Mouse (Mus musculus) forebrain, embryonic 12.5 days (tissue): ENCODE data around the gene Psmb10. TPM values are rescaled to one million over a fixed set of nuclear protein-coding genes. Genes with fewer than 3 reads are reported as not detected.
"Not testable (repeated sequence)": the region's sequence is repeated elsewhere in the genome, so short reads cannot be mapped to it uniquely, and the experiment has no call there.

ENCODE experiments used
- ATAC-seq: fragments of 200-750 bp; cut with Nextera tagmentation; 2 replicates; pipeline ENCODE4 v1.8.0; 2017; ENCODE audit warnings: moderate TSS enrichment; ENCODE audit not compliant: low FRiP score
- H3K27ac ChIP-seq: fragments of 300-500 bp; sonication (generic); 2 replicates; pipeline ENCODE4 v1.5.1; 2016; ENCODE audit warnings: mild to moderate bottlenecking
- H3K27me3 ChIP-seq: fragments of 300-500 bp; sonication (generic); 2 replicates; pipeline ENCODE4 v1.6.1; 2016; ENCODE audit warnings: mild to moderate bottlenecking
- H3K36me3 ChIP-seq: fragments of 300-500 bp; sonication (generic); replicated peaks from 2 replicates; pipeline ENCODE4 v1.6.1; 2016; ENCODE audit warnings: mild to moderate bottlenecking
- H3K4me1 ChIP-seq: fragments of 300-500 bp; sonication (generic); 2 replicates; pipeline ENCODE4 v1.6.1; 2016
- H3K4me2 ChIP-seq: fragments of 300-500 bp; sonication (generic); 2 replicates; pipeline ENCODE4 v1.6.1; 2016; ENCODE audit warnings: mild to moderate bottlenecking, moderate library complexity
- H3K4me3 ChIP-seq: fragments of 300-500 bp; sonication (generic); replicated peaks from 2 replicates; pipeline ENCODE4 v1.5.1; 2016; ENCODE audit warnings: mild to moderate bottlenecking
- H3K9ac ChIP-seq: fragments of 300-500 bp; sonication (generic); 2 replicates; pipeline ENCODE4 v1.6.1; 2016; ENCODE audit warnings: mild to moderate bottlenecking
- H3K9me3 ChIP-seq: fragments of 300-500 bp; sonication (generic); 2 replicates; pipeline ENCODE4 v1.6.1; 2016
- WGBS: fragments of 180-500 bp; shearing (Covaris S2); methylation state at CpG from one replicate; pipeline ENCODE4 v1.1.7; 2016; 5-methylcytosine and 5-hydroxymethylcytosine counted together
- polyA plus RNA-seq: library from polyadenylated mRNA; unstranded; fragments of >200 nt; fragmentation: Nextera tagmentation; extraction: Ambion mirVana; gene quantifications from 2 replicates; pipeline ENCODE4 v1.2.1, GENCODE M21; 2016

Psmb10 gene
- polyA plus RNA-seq: 18.9 and 22.8 TPM in 2 replicates

DNA sequence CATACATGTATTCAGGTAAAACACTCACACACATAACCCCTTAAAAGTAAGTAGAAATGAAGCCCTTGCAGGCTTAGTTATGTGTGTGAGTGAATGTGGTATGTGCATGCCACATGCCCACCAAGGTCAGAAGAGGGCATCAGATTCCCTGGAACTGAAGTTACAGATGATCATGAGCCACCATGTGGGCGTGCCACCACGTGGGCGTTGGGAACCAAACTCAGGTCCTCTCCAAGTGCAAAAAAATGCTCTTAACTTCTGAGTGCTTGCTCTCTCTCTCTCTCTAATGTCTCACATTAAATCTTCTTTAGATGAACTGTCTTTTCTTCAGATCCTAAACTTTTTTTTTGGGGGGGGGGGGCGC, at the start of gene Psmb10:
Gene Psmb10 (minus strand): TSS at position 139 of the 364 bp plus-strand sequence.
- Histone ChIP-seq H3K9me3 (no peaks in the 10 kb centered on the region), H3K4me3 (peak within 1 kb of the TSS; percentile 71)
- WGBS: 44% methylated on average over 4 of the region's 4 CpGs

DNA sequence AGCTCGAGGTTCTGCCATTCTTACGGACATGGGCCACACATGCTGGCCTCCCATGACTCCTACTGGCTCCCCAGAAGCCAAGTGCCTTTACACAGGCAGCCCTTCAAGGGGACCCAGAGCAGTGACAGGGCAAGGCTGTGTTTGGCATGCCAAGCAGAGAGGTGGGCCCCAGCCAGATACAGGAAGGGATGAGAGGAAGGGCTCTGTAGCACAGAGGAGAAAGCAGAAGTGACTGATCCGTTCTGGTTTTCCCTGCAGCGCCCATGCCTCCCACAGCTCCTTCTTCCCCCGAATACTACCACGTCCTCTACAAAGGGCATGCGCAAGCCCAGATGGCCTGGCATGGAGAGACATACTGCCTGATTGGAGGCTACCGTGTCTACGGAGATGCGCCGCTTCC, 45.2 kb upstream of the Psmb10 start:
- not testable (repeated sequence) for H3K27ac ChIP-seq, H3K36me3 ChIP-seq, H3K9ac ChIP-seq, H3K27me3 ChIP-seq, H3K4me1 ChIP-seq, ATAC-seq, H3K9me3 ChIP-seq, H3K4me2 ChIP-seq, H3K4me3 ChIP-seq
- 84% methylated on average over 11 of the region's 11 CpGs for WGBS

More for the DNA sequence above, at the start of gene Psmb10:
- no peak for ATAC-seq
- H3K4me2 ChIP-seq: peak within 1 kb of the TSS; percentile 99
- peaks cover 22% of the 10 kb centered on the region for H3K4me1 ChIP-seq
- no peaks in the 10 kb centered on the region for H3K27me3 ChIP-seq
- peak within 1 kb of the TSS; percentile 79 for H3K27ac ChIP-seq
- H3K9ac ChIP-seq: peak within 1 kb of the TSS; percentile 80
- H3K36me3 ChIP-seq: no peaks in the 10 kb centered on the region

DNA sequence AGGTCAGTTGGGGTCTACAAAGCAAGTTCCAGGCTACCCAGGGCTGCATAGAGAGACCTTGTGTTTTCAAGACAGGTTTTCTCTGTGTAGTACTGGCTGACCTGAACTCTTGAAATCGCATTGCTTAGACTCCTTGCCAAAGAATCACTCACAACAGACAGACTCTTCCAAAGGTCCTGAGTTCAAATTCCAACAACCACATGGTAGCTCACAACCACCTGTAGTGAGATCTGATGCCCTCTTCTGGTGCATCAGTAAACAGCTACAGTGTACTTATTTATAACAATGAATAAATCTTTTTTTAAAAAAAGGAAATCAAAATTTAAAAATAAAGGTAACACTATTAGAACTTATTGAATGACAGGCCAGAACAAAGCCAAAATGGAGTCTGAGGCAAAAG, 42.9 kb upstream of the Psmb10 start:
- Histone ChIP-seq H3K27ac (no peak overlapping the region), H3K4me3 (no peak overlapping the region), H3K27me3 (no peaks in the 10 kb centered on the region), H3K9ac (no peak overlapping the region), H3K36me3 (no peaks in the 10 kb centered on the region), H3K4me1 (no peaks in the 10 kb centered on the region), H3K9me3 (no peaks in the 10 kb centered on the region), H3K4me2 (no peak overlapping the region)
- 100% methylated on average over 1 of the region's 1 CpGs for WGBS
- no peak for ATAC-seq

DNA sequence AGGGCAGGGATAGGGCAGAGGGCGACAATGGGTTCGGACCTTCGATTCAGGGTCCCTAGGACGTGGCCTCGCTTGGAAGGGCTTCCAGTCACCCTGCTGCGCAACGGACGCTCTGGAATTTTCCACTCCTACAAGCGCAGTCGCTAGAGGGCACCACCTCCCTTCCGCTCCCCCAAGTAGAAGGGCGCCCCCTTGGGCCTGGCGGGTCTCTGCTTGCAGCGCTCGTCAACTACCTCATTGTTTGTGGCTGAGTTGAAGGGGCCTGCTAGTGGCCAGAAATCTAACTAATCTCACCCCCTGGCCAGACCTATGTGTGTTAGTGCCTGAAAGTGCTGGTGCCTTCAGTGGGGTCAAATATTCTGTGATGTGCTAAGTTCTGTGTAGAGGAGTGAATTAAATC, 41.1 kb upstream of the Psmb10 start, which contains the start of gene Dpep3:
Gene Dpep3 (minus strand): TSS at position 105 of the 400 bp plus-strand sequence.
- Histone ChIP-seq H3K36me3 (no peaks in the 10 kb centered on the region), H3K9ac (no peak within 1 kb of the TSS), H3K4me3 (no peak within 1 kb of the TSS), H3K27ac (no peak within 1 kb of the TSS), H3K4me2 (no peak within 1 kb of the TSS), H3K27me3 (no peaks in the 10 kb centered on the region), H3K4me1 (no peaks in the 10 kb centered on the region), H3K9me3 (no peaks in the 10 kb centered on the region)
- WGBS: 92% methylated on average over 15 of the region's 15 CpGs
- no peak for ATAC-seq

DNA sequence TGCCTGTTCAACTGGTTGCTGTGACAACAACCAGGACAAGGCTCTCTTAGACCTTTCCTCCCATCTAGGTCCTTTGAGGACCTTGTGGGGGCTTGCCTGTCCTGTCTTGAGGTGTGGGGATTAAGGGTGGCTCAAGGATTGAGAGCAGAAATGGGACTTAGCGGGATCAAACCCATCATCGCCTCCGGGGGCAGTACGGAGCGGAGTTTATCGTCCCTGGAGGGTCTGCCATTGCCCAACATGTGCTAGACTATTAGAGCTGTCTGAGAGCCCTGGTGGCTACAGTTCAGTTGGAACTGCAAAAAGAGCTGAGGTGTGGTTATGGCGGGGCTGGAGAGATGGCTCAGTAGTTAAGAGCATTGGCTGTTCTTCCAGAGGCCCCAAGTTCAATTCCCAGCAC, 37.1 kb upstream of the Psmb10 start:
- Histone ChIP-seq H3K4me1 (no peaks in the 10 kb centered on the region), H3K9me3 (no peaks in the 10 kb centered on the region), H3K4me2 (no peak overlapping the region), H3K27ac (no peak overlapping the region), H3K27me3 (no peaks in the 10 kb centered on the region), H3K4me3 (no peak overlapping the region), H3K9ac (no peak overlapping the region), H3K36me3 (no peaks in the 10 kb centered on the region)
- 51% methylated on average over 7 of the region's 7 CpGs for WGBS
- ATAC-seq: no peak

DNA sequence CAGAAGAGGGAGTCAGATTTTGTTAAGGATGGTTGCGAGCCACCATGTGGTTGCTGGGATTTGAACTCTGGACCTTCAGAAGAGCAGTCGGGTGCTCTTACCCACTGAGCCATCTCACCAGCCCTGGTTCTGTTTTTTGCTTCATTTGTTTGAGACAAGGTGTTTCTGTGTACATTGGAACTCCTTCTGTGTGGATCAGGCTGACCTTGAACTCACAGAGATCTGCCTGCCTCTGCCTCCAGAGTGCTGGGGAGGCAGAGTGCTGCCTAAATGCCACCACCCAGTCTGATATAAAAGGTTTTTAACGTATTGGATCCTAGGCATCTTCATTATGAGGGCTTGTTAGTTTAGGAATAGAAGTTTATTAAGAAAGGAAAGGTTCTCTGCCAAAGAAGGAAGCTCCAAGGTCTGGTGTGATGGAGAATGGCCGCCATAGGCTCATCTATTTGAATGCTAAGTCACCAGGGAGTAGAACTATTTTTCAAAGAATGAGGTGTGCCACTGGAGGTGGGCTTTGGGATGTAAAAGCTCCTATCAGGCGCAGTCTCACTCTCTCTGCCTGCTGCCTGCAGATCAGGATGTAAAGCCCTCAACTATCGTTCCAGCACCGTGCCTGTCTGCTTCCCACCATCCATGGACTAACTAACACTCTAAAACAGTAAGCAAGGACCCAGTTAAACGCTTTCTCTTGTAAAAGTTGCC, 32.9 kb upstream of the Psmb10 start:
- H3K27me3 ChIP-seq: peaks cover 20% of the 10 kb centered on the region
- WGBS: 71% methylated on average over 8 of the region's 8 CpGs
- H3K9me3 ChIP-seq: no peaks in the 10 kb centered on the region
- H3K4me1 ChIP-seq: peaks cover 8% of the 10 kb centered on the region
- H3K4me3 ChIP-seq: no peak overlapping the region
- no peak overlapping the region for H3K9ac ChIP-seq
- H3K27ac ChIP-seq: no peak overlapping the region
- no peak for ATAC-seq
- H3K4me2 ChIP-seq: no peak overlapping the region
- H3K36me3 ChIP-seq: no peaks in the 10 kb centered on the region

DNA sequence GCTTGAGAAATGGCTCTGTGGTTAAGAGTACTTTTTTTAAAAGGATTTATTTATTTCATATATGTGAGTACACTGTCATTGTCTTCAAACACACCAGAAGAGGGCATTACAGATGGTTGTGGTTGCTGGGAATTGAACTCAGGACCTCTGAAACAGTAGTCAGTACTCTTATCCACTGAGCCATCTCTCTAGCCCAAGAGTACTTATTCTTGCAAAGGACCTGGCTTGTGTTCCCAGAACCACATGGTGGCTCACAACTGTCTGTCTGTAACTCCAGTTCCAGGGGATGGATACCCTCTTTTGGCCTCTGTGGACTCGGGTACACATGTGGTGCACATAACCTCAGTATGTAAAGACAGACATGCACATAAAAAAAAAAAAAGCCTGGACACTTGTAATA, 31.1 kb upstream of the Psmb10 start:
- H3K27ac ChIP-seq: no peak overlapping the region
- no peaks in the 10 kb centered on the region for H3K9me3 ChIP-seq
- H3K27me3 ChIP-seq: peaks cover 38% of the 10 kb centered on the region
- peaks cover 22% of the 10 kb centered on the region for H3K4me1 ChIP-seq
- H3K9ac ChIP-seq: no peak overlapping the region
- H3K4me3 ChIP-seq: no peak overlapping the region
- no peak overlapping the region for H3K4me2 ChIP-seq
- 76% methylated on average over 1 of the region's 1 CpGs for WGBS
- H3K36me3 ChIP-seq: no peaks in the 10 kb centered on the region
- no peak for ATAC-seq

DNA sequence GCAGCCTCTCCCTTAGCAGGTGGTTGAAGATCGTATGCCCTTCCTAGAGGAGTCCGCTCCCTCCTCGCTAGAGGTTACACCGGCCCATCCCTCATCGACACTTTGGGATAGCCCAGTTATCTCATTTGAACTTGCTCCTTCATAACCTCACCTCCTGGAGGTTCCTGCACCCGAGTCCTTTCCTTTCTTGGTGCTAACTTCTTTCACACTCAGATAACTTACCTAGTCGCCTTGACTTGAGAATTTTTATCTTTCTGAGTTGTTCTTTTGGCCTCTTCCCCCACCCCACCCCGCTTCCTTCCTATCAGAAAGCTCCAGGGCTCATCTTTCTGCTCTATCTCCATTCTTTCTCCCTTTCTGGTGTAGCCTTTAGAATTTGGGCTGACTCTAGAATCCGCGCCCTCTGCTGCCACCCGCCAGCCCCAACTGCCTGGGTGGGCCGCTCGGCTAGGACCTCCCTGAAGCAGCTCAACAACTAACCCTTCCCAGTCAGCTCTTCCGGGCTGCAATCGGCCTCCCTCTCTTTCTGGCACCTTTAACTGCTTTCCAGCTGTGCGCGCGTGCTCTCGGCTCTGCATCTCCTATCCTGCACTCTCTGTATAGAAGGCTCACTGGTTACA, 28.6 kb upstream of the Psmb10 start:
- 5% methylated on average over 19 of the region's 19 CpGs for WGBS
- H3K4me2 ChIP-seq: peak overlapping the region; percentile 76
- H3K4me3 ChIP-seq: no peak overlapping the region
- H3K4me1 ChIP-seq: peaks cover 22% of the 10 kb centered on the region
- H3K36me3 ChIP-seq: no peaks in the 10 kb centered on the region
- no peak overlapping the region for H3K9ac ChIP-seq
- no peaks in the 10 kb centered on the region for H3K9me3 ChIP-seq
- peaks cover 47% of the 10 kb centered on the region for H3K27me3 ChIP-seq
- no peak overlapping the region for H3K27ac ChIP-seq
- no peak for ATAC-seq

DNA sequence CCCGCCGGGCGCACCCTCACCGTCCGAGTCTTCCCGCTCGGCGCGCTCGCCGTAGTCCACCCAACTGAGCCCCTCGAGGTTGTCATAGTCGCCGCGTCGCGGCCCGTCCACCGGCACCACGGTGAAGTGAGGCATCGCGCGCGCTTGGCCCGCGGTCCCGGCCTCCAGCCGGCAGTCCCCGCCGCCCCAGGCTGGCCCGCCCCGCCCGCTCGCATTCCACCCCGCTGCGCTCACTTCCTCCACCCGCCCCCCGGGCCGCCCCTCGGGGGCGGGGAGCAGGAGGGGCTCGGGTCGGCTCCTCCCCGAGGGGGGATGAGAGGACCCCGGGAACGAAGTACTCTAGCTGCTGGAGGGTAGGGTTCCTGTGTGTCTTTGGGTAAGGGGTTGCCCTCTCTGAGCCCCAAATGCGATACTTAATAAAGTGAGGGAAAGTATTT, 27.7 kb upstream of the Psmb10 start, which contains the start of gene Slc12a4:
Gene Slc12a4 (minus strand): TSS at position 193 of the 437 bp plus-strand sequence.
- ATAC-seq: peak; percentile 87
- Histone ChIP-seq H3K4me1 (peaks cover 22% of the 10 kb centered on the region), H3K9me3 (no peaks in the 10 kb centered on the region), H3K4me2 (peak within 1 kb of the TSS; percentile 76), H3K4me3 (peak within 1 kb of the TSS; percentile 59), H3K27ac (no peak within 1 kb of the TSS), H3K27me3 (peaks cover 47% of the 10 kb centered on the region), H3K9ac (peak within 1 kb of the TSS; percentile 61), H3K36me3 (no peaks in the 10 kb centered on the region)
- under 1% methylated on average over 46 of the region's 47 CpGs for WGBS

DNA sequence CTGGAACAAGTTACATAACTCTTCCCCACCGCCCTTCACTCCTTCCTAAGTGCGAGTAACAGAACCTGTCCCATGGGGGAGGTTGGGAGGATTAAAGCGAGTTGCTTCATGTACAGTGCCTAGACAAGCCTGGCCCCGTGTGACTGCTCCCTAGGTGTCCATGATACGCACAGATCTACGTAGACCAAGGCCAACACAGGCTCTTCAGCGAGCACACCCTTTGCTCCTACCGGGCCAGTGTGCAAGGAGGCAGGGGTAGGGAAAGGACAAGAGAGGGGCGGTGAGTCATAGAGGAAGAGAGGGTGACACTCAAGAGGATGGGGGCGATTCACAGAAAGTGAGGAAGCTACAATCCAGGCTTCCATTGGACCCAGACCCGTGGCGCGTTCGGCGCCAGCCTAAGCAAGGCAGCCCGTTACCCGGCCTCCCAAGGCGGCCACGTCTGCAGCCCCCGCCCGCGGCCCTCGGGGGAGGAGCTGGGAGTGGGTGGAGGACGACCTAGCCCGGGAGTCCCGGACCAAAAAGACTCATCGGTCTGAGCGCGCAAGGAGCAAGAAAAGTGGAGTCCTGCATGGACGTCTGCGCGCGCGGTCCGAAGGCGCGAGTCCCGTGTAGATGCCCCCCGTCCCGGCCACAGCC, 27.1 kb upstream of the Psmb10 start:
- peak overlapping the region; percentile 61 for H3K9ac ChIP-seq
- H3K4me1 ChIP-seq: peaks cover 22% of the 10 kb centered on the region
- H3K36me3 ChIP-seq: no peaks in the 10 kb centered on the region
- peak overlapping the region; percentile 59 for H3K4me3 ChIP-seq
- peaks cover 47% of the 10 kb centered on the region for H3K27me3 ChIP-seq
- ATAC-seq: peak; percentile 60
- H3K4me2 ChIP-seq: peak overlapping the region; percentile 76
- H3K27ac ChIP-seq: no peak overlapping the region
- WGBS: 2% methylated on average over 40 of the region's 40 CpGs
- H3K9me3 ChIP-seq: no peaks in the 10 kb centered on the region

DNA sequence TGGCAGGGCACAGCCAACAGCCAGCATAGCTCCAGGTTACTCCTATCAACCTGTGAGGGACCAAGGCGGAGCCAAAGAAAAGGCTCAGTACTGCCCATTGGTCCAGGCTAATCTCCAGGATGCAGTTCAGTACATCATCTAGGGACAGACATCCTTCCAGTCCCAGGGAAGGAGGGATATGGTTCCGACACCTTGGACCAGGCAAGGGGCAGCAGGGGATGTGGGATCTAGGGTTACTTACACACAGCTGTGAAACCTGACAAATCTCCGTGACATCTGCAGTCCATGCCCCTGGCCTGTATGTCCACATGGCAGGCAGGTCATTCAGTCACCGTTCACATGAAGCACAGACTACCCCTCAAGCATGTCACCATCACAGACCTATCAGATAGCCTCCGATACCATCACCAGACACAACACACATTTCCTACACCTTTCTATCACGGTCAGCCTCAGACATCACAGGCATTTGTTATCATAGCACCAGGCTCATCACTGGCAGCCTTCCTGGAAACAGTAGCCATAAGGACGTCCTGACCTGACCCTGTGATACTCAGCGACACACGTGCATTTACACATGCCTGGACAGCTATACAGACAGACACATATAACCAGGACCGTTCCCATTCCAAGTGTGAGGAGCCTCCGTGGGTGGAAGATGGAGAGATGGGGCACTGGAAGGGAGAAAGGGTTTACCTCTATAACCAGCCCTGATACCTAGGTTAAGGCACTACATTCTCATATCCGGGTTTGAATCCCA, 26.4 kb upstream of the Psmb10 start:
- H3K4me1 ChIP-seq: peaks cover 22% of the 10 kb centered on the region
- no peaks in the 10 kb centered on the region for H3K9me3 ChIP-seq
- H3K4me2 ChIP-seq: peak overlapping the region; percentile 76
- no peak for ATAC-seq
- no peak overlapping the region for H3K9ac ChIP-seq
- WGBS: 75% methylated on average over 12 of the region's 12 CpGs
- H3K4me3 ChIP-seq: peak overlapping the region; percentile 59
- H3K36me3 ChIP-seq: no peaks in the 10 kb centered on the region
- H3K27ac ChIP-seq: no peak overlapping the region
- H3K27me3 ChIP-seq: peaks cover 47% of the 10 kb centered on the region

DNA sequence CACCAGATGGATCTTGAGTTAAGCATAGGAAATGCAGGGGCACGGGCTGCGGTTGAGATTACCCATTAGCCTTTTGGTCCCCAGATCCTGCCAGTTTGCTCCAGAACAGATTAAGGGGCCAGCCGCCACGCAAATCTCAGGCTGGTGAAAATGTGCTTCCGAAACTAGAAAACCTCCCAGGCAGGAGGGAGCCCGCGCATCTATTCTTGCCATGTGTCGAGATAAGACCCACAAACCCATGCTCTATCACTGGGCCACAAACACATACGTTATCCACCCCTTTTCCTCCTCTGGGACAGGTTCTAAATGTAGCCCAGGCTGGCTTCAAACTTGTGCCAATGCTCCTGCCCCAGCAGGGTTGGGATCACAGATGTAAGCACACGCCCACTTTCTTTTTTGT, 23.3 kb upstream of the Psmb10 start:
- ATAC-seq: no peak

More for the DNA sequence above, 23.3 kb upstream of the Psmb10 start:
- Histone ChIP-seq H3K9me3 (no peaks in the 10 kb centered on the region), H3K9ac (no peak overlapping the region), H3K27me3 (peaks cover 31% of the 10 kb centered on the region), H3K4me1 (peaks cover 16% of the 10 kb centered on the region), H3K4me2 (no peak overlapping the region), H3K27ac (no peak overlapping the region), H3K4me3 (no peak overlapping the region), H3K36me3 (no peaks in the 10 kb centered on the region)
- WGBS: 88% methylated on average over 10 of the region's 10 CpGs
